Mouse (Mus musculus) thymus, adult 2 months (tissue): ENCODE data around the gene Klhl9. TPM values are rescaled to one million over a fixed set of nuclear protein-coding genes. Genes with fewer than 3 reads are reported as not detected.
"Not testable (repeated sequence)": the region's sequence is repeated elsewhere in the genome, so short reads cannot be mapped to it uniquely, and the experiment has no call there.

Source experiments
- DNase-seq: peaks from one replicate; pipeline ENCODE4 v3.0.0; 2021
- H3K27ac ChIP-seq: fragments of 200-500 bp; 2 replicates; pipeline ENCODE4 v1.5.1; 2012; ENCODE audit warnings: low read length, control low read depth; ENCODE audit not compliant: control insufficient read depth, insufficient read depth
- H3K27me3 ChIP-seq: fragments of 200-500 bp; 2 replicates; pipeline ENCODE4 v1.6.1; 2012; ENCODE audit warnings: mild to moderate bottlenecking, low read length, moderate library complexity, mixed read lengths; ENCODE audit not compliant: control insufficient read depth, insufficient read depth
- H3K36me3 ChIP-seq: fragments of 200-500 bp; 2 replicates; pipeline ENCODE4 v1.6.1; 2012; ENCODE audit warnings: mild to moderate bottlenecking, low read length, moderate library complexity; ENCODE audit not compliant: control insufficient read depth, insufficient read depth
- H3K4me1 ChIP-seq: fragments of 200-500 bp; replicated peaks from 2 replicates; pipeline ENCODE4 v1.6.1; 2012; ENCODE audit warnings: low read length; ENCODE audit not compliant: control insufficient read depth, insufficient read depth
- H3K4me3 ChIP-seq: fragments of 200-500 bp; 2 replicates; pipeline ENCODE4 v1.5.1; 2012; ENCODE audit warnings: mild to moderate bottlenecking, low read length, control low read depth, moderate library complexity; ENCODE audit not compliant: control insufficient read depth, insufficient read depth
- CTCF ChIP-seq: fragments of 200-500 bp; IDR thresholded peaks from 2 replicates; pipeline ENCODE4 v1.5.1; 2012; ENCODE audit warnings: mild to moderate bottlenecking, control low read depth, low read length, moderate library complexity, borderline replicate concordance; ENCODE audit not compliant: control insufficient read depth, poor library complexity, insufficient read depth; ENCODE audit errors: extremely low read depth
- POLR2A ChIP-seq: fragments of 200-500 bp; IDR thresholded peaks from 2 replicates; pipeline ENCODE4 v1.6.1; 2012; ENCODE audit warnings: mild to moderate bottlenecking, low read length, control low read depth, moderate library complexity; ENCODE audit not compliant: control insufficient read depth, poor library complexity, insufficient read depth; ENCODE audit errors: extremely low read depth
- WGBS: fragments of 180-500 bp; shearing (Covaris S2); methylation state at CpG from one replicate; pipeline ENCODE4 v1.1.7; 2018; 5-methylcytosine and 5-hydroxymethylcytosine counted together
- polyA plus RNA-seq: library from polyadenylated mRNA; depleted of rRNA; stranded (reverse); fragments of >200 nt; gene quantifications from 2 replicates; pipeline ENCODE4 v1.2.3, GENCODE M21; 2012

Klhl9 gene
- polyA plus RNA-seq, 1 experiment: 21.3 TPM

GRCm38 (mm10) chr4:88757628-88758031 is 35.4 kb upstream of the Klhl9 start:
- peak; percentile 53 for TF ChIP-seq CTCF
- H3K36me3 ChIP-seq, H3K27ac ChIP-seq, H3K27me3 ChIP-seq, H3K4me1 ChIP-seq: not testable (repeated sequence)
- WGBS: 0% methylated on average over 21 of the region's 21 CpGs
- peak overlapping the region; percentile 58 for H3K4me3 ChIP-seq
- DNase-seq: peak; percentile 92

GRCm38 (mm10) chr4:88756581-88757513 is 34.6 kb upstream of the Klhl9 start:
- H3K27me3 ChIP-seq, H3K36me3 ChIP-seq, H3K4me1 ChIP-seq: not testable (repeated sequence)
- peak overlapping the region; percentile 58 for H3K4me3 ChIP-seq
- DNase-seq: peak; percentile 25
- peak; percentile 14; the same call in 1 of the 2 replicates for TF ChIP-seq POLR2A
- 7% methylated on average over 29 of the region's 31 CpGs for WGBS
- H3K27ac ChIP-seq: peak overlapping the region; percentile 69

- H3K27me3 ChIP-seq, H3K4me3 ChIP-seq, H3K4me1 ChIP-seq, H3K36me3 ChIP-seq, H3K27ac ChIP-seq: not testable (repeated sequence)
- WGBS: 96% methylated on average over 15 of the region's 15 CpGs
- DNase-seq: peak; percentile 80
Observed at GRCm38 (mm10) chr4:88754818-88755340, 32.6 kb upstream of the Klhl9 start, which contains the start of gene Gm13271. Gene Gm13271, plus strand, starts transcription at chr4:88754868.

- 94% methylated on average over 6 of the region's 6 CpGs for WGBS
- TF ChIP-seq CTCF (no peak), POLR2A (no peak)
Observed at GRCm38 (mm10) chr4:88749926-88750325, 27.7 kb upstream of the Klhl9 start.

GRCm38 (mm10) chr4:88744207-88744606 is 21.9 kb upstream of the Klhl9 start:
- Histone ChIP-seq H3K4me1 (peaks cover 4% of the 10 kb centered on the region), H3K4me3 (no peak overlapping the region), H3K27me3 (no peaks in the 10 kb centered on the region), H3K36me3 (no peaks in the 10 kb centered on the region), H3K27ac (no peak overlapping the region)
- no peak for TF ChIP-seq POLR2A
- TF ChIP-seq CTCF: no peak
- DNase-seq: peak; percentile 22
- 86% methylated on average over 3 of the region's 3 CpGs for WGBS

More at GRCm38 (mm10) chr4:88749926-88750325, 27.7 kb upstream of the Klhl9 start:
- no peak for DNase-seq
- no peaks in the 10 kb centered on the region for H3K36me3 ChIP-seq
- no peaks in the 10 kb centered on the region for H3K27me3 ChIP-seq
- H3K4me3 ChIP-seq: no peak overlapping the region
- no peak overlapping the region for H3K27ac ChIP-seq
- no peaks in the 10 kb centered on the region for H3K4me1 ChIP-seq

- Histone ChIP-seq H3K27me3 (no peaks in the 10 kb centered on the region), H3K36me3 (no peaks in the 10 kb centered on the region), H3K27ac (no peak overlapping the region; the same call in 1 of the 2 replicates), H3K4me3 (no peak overlapping the region), H3K4me1 (peaks cover 4% of the 10 kb centered on the region)
- 8% methylated on average over 7 of the region's 7 CpGs for WGBS
- no peak for DNase-seq
- TF ChIP-seq CTCF (no peak), POLR2A (no peak)
Observed at GRCm38 (mm10) chr4:88742771-88743371, 20.6 kb upstream of the Klhl9 start.
